Mouse (Mus musculus): ENCODE data around the gene Ldb2. TPM values are rescaled to one million over a fixed set of nuclear protein-coding genes. Genes with fewer than 3 reads are reported as not detected.
A peak's percentile ranks its signal among the peaks of the same experiment; 100 is the strongest.

The Ldb2 gene
- polyA plus RNA-seq, 1 experiment from 2014 or later: 48.7 TPM

DNA sequence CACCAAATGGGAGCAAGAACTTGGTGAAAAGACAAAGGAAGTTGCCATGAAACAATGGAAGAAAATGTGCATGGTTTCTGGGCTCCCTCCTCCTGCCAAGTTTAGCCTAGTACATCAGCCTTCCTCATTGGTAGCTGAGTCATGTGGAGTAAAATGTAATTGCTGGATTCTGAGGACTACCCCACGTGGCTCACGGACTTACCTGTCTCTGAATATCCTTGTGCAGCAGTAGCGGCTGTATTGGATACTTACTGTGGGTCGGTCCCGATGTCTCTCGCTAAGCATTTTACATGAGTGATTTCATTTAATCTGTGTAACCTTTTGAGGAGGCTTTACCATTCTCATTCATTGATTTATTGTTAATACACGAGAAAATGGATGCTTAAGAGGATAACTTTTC lies 183.8 kb downstream of the Ldb2 start:
- Histone ChIP-seq H3K27me3 (ENCODE audit: low read depth, poor library complexity, severe bottlenecking) (no peaks in the 10 kb centered on the region), H3K36me3 (no peaks in the 10 kb centered on the region), H3K27ac (no peak overlapping the region), H3K4me1 (0 out of 2 replicates have a peak, but pooled peaks cover 7% of the 10 kb centered on the region), H3K9me3 (replicated peaks) (no peaks in the 10 kb centered on the region), H3K4me3 (no peak overlapping the region)
- DNase-seq (ENCODE audit: low spot score): no peak
- 93% methylated on average over 7 of the region's 7 CpGs for WGBS

- H3K27ac ChIP-seq: no peak overlapping the region
- no peak overlapping the region for H3K4me3 ChIP-seq
- no peaks in the 10 kb centered on the region for H3K9me3 ChIP-seq (replicated peaks)
- WGBS: 85% methylated on average over 2 of the region's 2 CpGs
- H3K27me3 ChIP-seq (ENCODE audit: low read depth, poor library complexity, severe bottlenecking): no peaks in the 10 kb centered on the region
- DNase-seq (ENCODE audit: low spot score): no peak
- H3K4me1 ChIP-seq: no peaks in the 10 kb centered on the region
- H3K36me3 ChIP-seq: no peaks in the 10 kb centered on the region
These were observed 190.6 kb downstream of the Ldb2 start for GRCm38 (mm10) chr5:44608901-44609300.

- Histone ChIP-seq H3K27ac (no peak overlapping the region), H3K4me3 (no peak overlapping the region), H3K9me3 (replicated peaks) (no peaks in the 10 kb centered on the region), H3K27me3 (ENCODE audit: low read depth, poor library complexity, severe bottlenecking) (no peaks in the 10 kb centered on the region), H3K4me1 (no peaks in the 10 kb centered on the region), H3K36me3 (no peaks in the 10 kb centered on the region)
- 64% methylated on average over 1 of the region's 1 CpGs for WGBS
- DNase-seq (ENCODE audit: low spot score): no peak
These were observed 198.1 kb downstream of the Ldb2 start for GRCm38 (mm10) chr5:44601340-44601739.

GRCm38 (mm10) chr5:44593522-44594218 lies 205.8 kb downstream of the Ldb2 start:
- peak overlapping the region; percentile 74 for H3K27ac ChIP-seq
- no peaks in the 10 kb centered on the region for H3K9me3 ChIP-seq (replicated peaks)
- WGBS: 75% methylated on average over 15 of the region's 15 CpGs
- no peak overlapping the region for H3K4me3 ChIP-seq
- DNase-seq (ENCODE audit: low spot score): no peak
- H3K27me3 ChIP-seq (ENCODE audit: low read depth, poor library complexity, severe bottlenecking): no peaks in the 10 kb centered on the region
- peaks cover 22% of the 10 kb centered on the region for H3K4me1 ChIP-seq
- no peaks in the 10 kb centered on the region for H3K36me3 ChIP-seq

DNA sequence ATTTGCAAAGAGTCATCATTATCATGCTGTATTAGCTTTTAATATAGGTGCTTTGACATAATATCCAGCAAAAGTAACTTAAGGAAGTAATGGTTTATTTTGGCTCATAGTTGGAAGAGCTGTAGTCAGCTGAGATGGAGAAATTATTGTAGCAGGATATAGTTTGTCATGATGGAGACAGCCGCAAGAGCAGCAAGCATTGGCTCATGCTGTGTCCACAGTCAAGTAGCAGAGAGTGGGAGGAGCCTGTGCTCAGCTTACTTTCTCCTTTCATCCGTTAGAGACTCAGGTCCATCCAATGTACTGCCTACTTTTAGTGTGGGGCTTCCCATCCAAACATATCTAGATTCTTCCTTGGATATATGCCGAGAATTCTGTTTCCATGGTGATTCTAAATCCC lies 208.7 kb downstream of the Ldb2 start:
- no peaks in the 10 kb centered on the region for H3K9me3 ChIP-seq (replicated peaks)
- no peaks in the 10 kb centered on the region for H3K36me3 ChIP-seq
- no peak overlapping the region for H3K27ac ChIP-seq
- H3K4me1 ChIP-seq: peaks cover 42% of the 10 kb centered on the region
- WGBS: 81% methylated on average over 3 of the region's 3 CpGs
- no peak overlapping the region for H3K4me3 ChIP-seq
- no peak for DNase-seq (ENCODE audit: low spot score)
- H3K27me3 ChIP-seq (ENCODE audit: low read depth, poor library complexity, severe bottlenecking): no peaks in the 10 kb centered on the region

DNA sequence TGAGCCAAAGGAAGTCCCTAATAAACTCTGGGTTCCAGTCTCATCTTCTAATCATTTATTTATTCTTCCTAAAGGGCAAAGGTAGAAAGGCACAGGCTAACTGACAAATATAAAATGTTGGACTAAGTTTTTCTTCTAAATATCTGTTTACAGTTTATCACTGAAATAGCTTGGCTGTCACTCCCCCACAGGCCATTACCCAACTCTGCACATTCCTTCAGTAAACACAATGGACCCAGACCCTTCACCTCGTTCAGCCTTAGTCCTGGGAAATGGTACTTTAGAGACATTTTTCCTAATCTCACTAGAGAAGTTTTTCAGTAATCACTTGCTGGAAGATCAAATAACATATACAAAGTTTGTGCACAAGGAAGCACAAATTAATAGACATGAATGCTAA lies 210.2 kb downstream of the Ldb2 start:
- no peaks in the 10 kb centered on the region for H3K9me3 ChIP-seq (replicated peaks)

DNA sequence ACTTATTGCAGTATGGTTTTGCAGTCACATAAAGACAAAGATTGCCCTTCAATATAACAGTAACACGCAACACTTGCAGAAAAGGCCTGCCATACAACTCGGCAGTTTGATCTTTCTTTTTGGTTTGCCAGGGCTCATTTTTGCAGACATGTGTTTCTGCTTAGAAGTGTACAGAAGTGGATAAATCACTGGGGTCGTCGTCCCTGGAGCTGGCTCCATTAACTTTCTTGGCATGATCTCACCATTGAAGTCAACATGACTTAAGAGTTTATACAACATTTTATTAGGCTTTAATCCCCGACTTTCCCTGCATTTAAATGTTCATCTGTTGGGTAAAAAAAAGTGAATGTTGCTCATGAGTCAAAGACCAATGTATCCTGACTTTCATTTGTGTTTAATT lies 212.9 kb downstream of the Ldb2 start:
- Histone ChIP-seq H3K4me1 (peaks cover 27% of the 10 kb centered on the region), H3K27ac (peak overlapping the region; percentile 48; the same call in 1 of the 2 replicates), H3K9me3 (replicated peaks) (no peaks in the 10 kb centered on the region), H3K4me3 (no peak overlapping the region), H3K36me3 (no peaks in the 10 kb centered on the region), H3K27me3 (ENCODE audit: low read depth, poor library complexity, severe bottlenecking) (no peaks in the 10 kb centered on the region)
- WGBS: 18% methylated on average over 5 of the region's 5 CpGs
- peak; percentile 47 for DNase-seq (ENCODE audit: low spot score)

More for the DNA sequence above, 210.2 kb downstream of the Ldb2 start:
- 22% methylated on average over 1 of the region's 1 CpGs for WGBS
- Histone ChIP-seq H3K4me3 (no peak overlapping the region), H3K27ac (no peak overlapping the region), H3K27me3 (ENCODE audit: low read depth, poor library complexity, severe bottlenecking) (no peaks in the 10 kb centered on the region), H3K36me3 (no peaks in the 10 kb centered on the region), H3K4me1 (peaks cover 45% of the 10 kb centered on the region)
- DNase-seq (ENCODE audit: low spot score): no peak

DNA sequence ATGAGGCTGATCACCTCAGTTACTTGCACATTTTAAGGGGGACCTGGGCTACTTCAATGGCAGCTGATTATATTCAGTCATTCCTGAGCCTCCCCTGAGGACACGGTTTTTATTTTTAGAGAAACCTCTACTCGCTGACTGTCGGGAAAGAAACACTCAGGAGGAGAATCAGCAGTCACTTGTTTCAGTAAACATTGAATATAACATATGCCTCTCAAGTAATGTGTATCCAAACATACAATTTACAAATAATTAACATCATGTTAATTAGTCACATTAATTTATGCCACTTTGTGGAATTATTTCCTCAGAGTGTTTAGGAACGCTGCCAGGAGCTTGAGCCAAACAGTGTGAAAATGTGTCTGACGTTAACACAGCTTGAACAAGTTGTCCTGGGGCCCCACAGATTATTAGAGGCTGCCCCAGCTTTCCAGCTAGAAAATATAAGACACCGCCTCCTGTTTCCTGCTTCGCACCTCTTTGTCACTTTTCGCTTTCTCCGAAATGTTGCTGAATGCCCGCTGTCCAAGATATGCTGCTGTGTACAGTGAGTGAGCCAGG lies 219.5 kb downstream of the Ldb2 start:
- H3K27me3 ChIP-seq (ENCODE audit: low read depth, poor library complexity, severe bottlenecking): no peaks in the 10 kb centered on the region
- 76% methylated on average over 10 of the region's 10 CpGs for WGBS
- H3K27ac ChIP-seq: peak overlapping the region; percentile 51; the same call in 1 of the 2 replicates

DNA sequence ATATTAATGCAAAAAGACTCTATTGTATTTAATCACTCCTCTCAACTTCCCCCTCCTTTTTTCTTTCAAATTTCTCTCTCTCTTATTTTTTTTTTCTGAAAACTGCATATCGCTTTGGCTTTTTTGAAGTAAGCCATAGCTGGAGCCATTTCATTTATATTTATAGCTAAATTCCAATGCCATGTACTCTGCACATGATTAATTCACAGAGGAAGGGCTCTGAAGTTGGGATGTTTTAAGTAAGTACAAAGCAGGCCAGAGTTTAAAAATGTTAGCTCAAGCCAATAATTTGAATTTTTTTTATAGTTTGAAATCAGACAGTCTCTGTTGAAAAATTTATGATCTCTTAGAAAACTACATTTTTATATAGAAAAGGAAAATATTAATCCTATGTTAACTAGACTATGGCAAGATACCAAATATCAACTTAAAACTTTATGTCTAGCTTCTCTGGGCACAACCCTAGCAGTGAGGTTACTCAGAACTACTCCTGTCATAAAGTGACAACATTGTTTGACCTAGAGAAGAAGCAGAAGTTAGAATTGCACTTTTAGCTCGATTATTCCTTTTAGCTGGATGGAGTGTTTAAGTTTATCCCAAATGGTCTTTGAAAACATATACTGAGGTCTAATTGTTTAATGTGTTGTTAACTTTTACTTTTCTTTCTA lies 222.7 kb downstream of the Ldb2 start:
- no peak overlapping the region for H3K27ac ChIP-seq
- no peaks in the 10 kb centered on the region for H3K27me3 ChIP-seq (ENCODE audit: low read depth, poor library complexity, severe bottlenecking)
- no peaks in the 10 kb centered on the region for H3K36me3 ChIP-seq
- WGBS: 86% methylated on average over 2 of the region's 2 CpGs
- DNase-seq (ENCODE audit: low spot score): no peak
- H3K4me3 ChIP-seq: no peak overlapping the region
- peaks cover 14% of the 10 kb centered on the region for H3K4me1 ChIP-seq
- no peaks in the 10 kb centered on the region for H3K9me3 ChIP-seq (replicated peaks)

More for the DNA sequence above, 219.5 kb downstream of the Ldb2 start:
- Histone ChIP-seq H3K36me3 (no peaks in the 10 kb centered on the region), H3K4me3 (no peak overlapping the region), H3K4me1 (peaks cover 14% of the 10 kb centered on the region), H3K9me3 (replicated peaks) (no peaks in the 10 kb centered on the region)
- DNase-seq (ENCODE audit: low spot score): no peak

GRCm38 (mm10) chr5:44574681-44575080 lies 224.8 kb downstream of the Ldb2 start:
- no peaks in the 10 kb centered on the region for H3K27me3 ChIP-seq (ENCODE audit: low read depth, poor library complexity, severe bottlenecking)

DNA sequence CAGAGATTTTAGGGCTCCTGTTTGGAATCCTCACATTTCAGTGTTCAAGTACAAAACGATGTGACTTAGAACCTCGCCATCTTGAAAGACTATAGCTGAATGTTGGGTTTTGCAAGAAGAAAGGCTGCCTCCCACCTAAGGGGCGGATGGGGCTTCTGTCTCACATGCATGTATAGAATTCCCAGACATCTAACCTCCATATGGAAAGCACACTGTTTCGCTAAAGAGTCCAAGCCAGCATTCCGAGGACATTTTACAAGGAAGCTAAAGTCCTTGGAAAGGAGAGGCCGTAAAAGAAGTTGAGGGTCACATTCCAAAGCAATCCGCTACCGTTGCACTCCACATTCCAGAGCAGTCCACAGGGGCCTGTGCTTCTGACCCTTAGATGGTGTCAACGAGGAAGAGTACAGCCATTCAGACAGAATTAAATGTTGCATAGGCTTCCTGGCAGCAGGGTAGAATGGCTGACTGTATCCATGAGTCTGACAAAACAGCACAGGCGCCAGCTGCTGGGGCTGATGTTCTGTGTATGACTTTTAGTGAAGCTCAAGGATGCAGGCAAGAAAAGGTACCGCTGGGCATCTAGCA lies 245.6 kb downstream of the Ldb2 start:
- no peak for DNase-seq (ENCODE audit: low spot score)
- peaks cover 9% of the 10 kb centered on the region for H3K4me1 ChIP-seq
- WGBS: 63% methylated on average over 11 of the region's 11 CpGs
- H3K36me3 ChIP-seq: no peaks in the 10 kb centered on the region
- no peaks in the 10 kb centered on the region for H3K27me3 ChIP-seq (ENCODE audit: low read depth, poor library complexity, severe bottlenecking)
- peak overlapping the region; percentile 30; the same call in 1 of the 2 replicates for H3K27ac ChIP-seq
- H3K9me3 ChIP-seq (replicated peaks): no peaks in the 10 kb centered on the region
- no peak overlapping the region for H3K4me3 ChIP-seq

More at GRCm38 (mm10) chr5:44574681-44575080, 224.8 kb downstream of the Ldb2 start:
- H3K36me3 ChIP-seq: no peaks in the 10 kb centered on the region
- no peak overlapping the region for H3K4me3 ChIP-seq
- WGBS: 96% methylated on average over 1 of the region's 1 CpGs
- peaks cover 4% of the 10 kb centered on the region for H3K4me1 ChIP-seq
- no peaks in the 10 kb centered on the region for H3K9me3 ChIP-seq (replicated peaks)
- no peak overlapping the region for H3K27ac ChIP-seq
- no peak for DNase-seq (ENCODE audit: low spot score)

- Histone ChIP-seq H3K36me3 (no peaks in the 10 kb centered on the region), H3K27me3 (ENCODE audit: low read depth, poor library complexity, severe bottlenecking) (no peaks in the 10 kb centered on the region), H3K27ac (peak overlapping the region; percentile 30; the same call in 1 of the 2 replicates), H3K9me3 (replicated peaks) (no peaks in the 10 kb centered on the region), H3K4me1 (peaks cover 9% of the 10 kb centered on the region), H3K4me3 (no peak overlapping the region)
- DNase-seq (ENCODE audit: low spot score): no peak
These were observed 246.3 kb downstream of the Ldb2 start for GRCm38 (mm10) chr5:44553155-44553554.

- no peak for DNase-seq (ENCODE audit: low spot score)
- Histone ChIP-seq H3K4me3 (no peak overlapping the region), H3K4me1 (peaks cover 9% of the 10 kb centered on the region), H3K27ac (no peak overlapping the region), H3K9me3 (replicated peaks) (no peaks in the 10 kb centered on the region), H3K36me3 (no peaks in the 10 kb centered on the region), H3K27me3 (ENCODE audit: low read depth, poor library complexity, severe bottlenecking) (no peaks in the 10 kb centered on the region)
- WGBS: 88% methylated on average over 8 of the region's 8 CpGs
These were observed 247.4 kb downstream of the Ldb2 start for GRCm38 (mm10) chr5:44552121-44552520.

All from limb, embryonic 10.5 days (tissue).